Mouse (Mus musculus) myocyte (in vitro differentiated cells): ENCODE results near the gene Prim1. TPM values are rescaled to one million over a fixed set of nuclear protein-coding genes. Genes with fewer than 3 reads are reported as not detected.

Experiments
- H3K27me3 ChIP-seq: one replicate; pipeline ENCODE4 v1.6.1; 2011; ENCODE audit not compliant: control insufficient read depth, insufficient read depth, insufficient read length
- H3K36me3 ChIP-seq: one replicate; pipeline ENCODE4 v1.6.1; 2011; ENCODE audit not compliant: control insufficient read depth, insufficient read depth
- H3K4me2 ChIP-seq: one replicate; pipeline ENCODE4 v1.6.1; 2011; ENCODE audit warnings: low read depth, control low read depth
- H3K4me3 ChIP-seq: one replicate; pipeline ENCODE4 v1.5.1; 2011; ENCODE audit warnings: mild to moderate bottlenecking, control low read depth, moderate library complexity
- H3K79me2 ChIP-seq: one replicate; pipeline ENCODE4 v1.6.1; 2011; ENCODE audit not compliant: control insufficient read depth, insufficient read depth
- H3ac ChIP-seq: one replicate; pipeline ENCODE4 v1.6.1; 2011; ENCODE audit not compliant: control insufficient read depth, insufficient read length
- CEBPB ChIP-seq: IDR thresholded peaks from 2 replicates; pipeline ENCODE4 v1.6.1; 2011; ENCODE audit warnings: mild to moderate bottlenecking, moderate library complexity; ENCODE audit not compliant: poor library complexity, insufficient read depth, severe bottlenecking
- E2F4 ChIP-seq: IDR thresholded peaks from one replicate; pipeline ENCODE4 v1.6.1; 2011; ENCODE audit warnings: mild to moderate bottlenecking, control low read depth, moderate library complexity; ENCODE audit not compliant: insufficient read depth
- MAX ChIP-seq: IDR thresholded peaks from one replicate; pipeline ENCODE4 v1.6.1; 2011; ENCODE audit warnings: low read depth, mild to moderate bottlenecking, control low read depth
- MYOD1 ChIP-seq, 3 experiments: IDR thresholded peaks; one replicate each; pipeline ENCODE4 v1.6.1; 2011; ENCODE audit warnings: control low read depth in 2 of 3, low read depth in 2 of 3, mild to moderate bottlenecking in 2 of 3, moderate library complexity in 1 of 3; ENCODE audit not compliant: insufficient read length in 2 of 3, control insufficient read depth in 1 of 3
- MYOG ChIP-seq, 3 experiments: IDR thresholded peaks; one replicate each; pipeline ENCODE4 v1.6.1; 2011; ENCODE audit warnings: control low read depth in 2 of 3, low read depth in 2 of 3, mild to moderate bottlenecking in 2 of 3; ENCODE audit not compliant: insufficient read length in 2 of 3, control insufficient read depth in 1 of 3, insufficient read depth in 1 of 3
- POLR2A ChIP-seq: IDR thresholded peaks from one replicate; pipeline ENCODE4 v1.6.1; 2011; ENCODE audit warnings: low read depth, mild to moderate bottlenecking, control low read depth, moderate library complexity; ENCODE audit not compliant: insufficient read length
- POLR2AphosphoS2 ChIP-seq: IDR thresholded peaks from one replicate; pipeline ENCODE4 v1.6.1; 2011; ENCODE audit warnings: low read depth, control low read depth; ENCODE audit not compliant: insufficient read length
- REST ChIP-seq: IDR thresholded peaks from one replicate; pipeline ENCODE4 v1.6.1; 2011; ENCODE audit warnings: mild to moderate bottlenecking, control low read depth, moderate library complexity; ENCODE audit not compliant: insufficient read depth, insufficient read length
- SRF ChIP-seq: IDR thresholded peaks from one replicate; pipeline ENCODE4 v1.6.1; 2011; ENCODE audit warnings: low read depth; ENCODE audit not compliant: control insufficient read depth, insufficient read length
- TCF12 ChIP-seq: IDR thresholded peaks from one replicate; pipeline ENCODE4 v1.6.1; 2011; ENCODE audit warnings: mild to moderate bottlenecking, control low read depth; ENCODE audit not compliant: poor library complexity, insufficient read depth, severe bottlenecking
- TCF3 ChIP-seq: IDR thresholded peaks from one replicate; pipeline ENCODE4 v1.6.1; 2011; ENCODE audit warnings: low read depth, control low read depth; ENCODE audit not compliant: insufficient read length
- USF1 ChIP-seq: IDR thresholded peaks from one replicate; pipeline ENCODE4 v1.6.1; 2011; ENCODE audit warnings: low read depth, mild to moderate bottlenecking, control low read depth, moderate library complexity
- polyA plus RNA-seq: library from polyadenylated mRNA; unstranded; fragments of >200 nt; fragmentation: generic; extraction: Trizol; gene quantifications from one replicate; pipeline ENCODE4 v1.2.1, GENCODE M21; 2012; ENCODE audit warnings: missing spikeins

The Prim1 gene
- 9.1 TPM for polyA plus RNA-seq

DNA sequence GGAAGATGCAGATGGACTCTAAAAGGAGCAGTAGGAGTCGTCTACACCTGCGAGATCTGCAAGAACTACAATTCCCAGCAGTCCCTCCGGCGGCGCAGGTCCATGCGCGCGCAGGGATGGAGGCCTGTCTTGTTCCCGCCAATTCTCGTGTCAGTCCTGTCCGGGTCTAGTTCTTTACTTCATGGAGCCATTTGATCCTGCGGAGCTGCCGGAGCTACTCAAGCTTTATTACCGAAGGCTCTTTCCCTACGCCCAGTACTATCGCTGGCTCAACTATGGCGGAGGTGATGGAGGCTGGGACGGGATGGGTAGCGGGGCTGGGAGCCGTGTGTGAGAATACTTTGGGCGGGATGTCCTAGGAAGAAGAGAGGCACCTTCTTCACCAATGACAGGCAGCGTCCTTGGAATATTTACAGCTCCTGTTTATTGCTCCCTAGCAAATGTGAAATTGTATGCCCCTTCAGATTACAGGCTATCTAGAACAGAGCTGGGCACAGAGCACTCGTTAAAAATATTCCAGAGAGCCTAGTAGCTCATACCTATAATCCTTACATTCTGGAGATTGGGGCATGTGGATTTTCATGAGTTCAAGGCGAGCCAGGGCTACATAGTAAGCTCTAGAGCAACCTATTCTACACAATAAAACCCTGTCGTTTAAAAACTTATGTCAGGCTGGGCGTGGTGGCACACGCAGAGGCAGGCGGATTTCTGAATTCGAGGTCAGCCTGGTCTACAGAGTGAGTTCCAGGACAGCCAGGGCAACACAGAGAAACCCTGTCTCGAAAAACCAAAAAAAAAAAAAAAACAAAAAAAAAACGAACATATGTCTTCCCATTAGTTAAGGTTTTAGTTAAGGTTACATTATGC, at the start of gene Prim1:
Prim1 (plus strand) TSS at position 101 of the 867 bp plus-strand sequence.
- peaks cover 5% of the 10 kb centered on the region for H3K79me2 ChIP-seq
- peak within 1 kb of the TSS; percentile 33 for H3K4me3 ChIP-seq
- H3K36me3 ChIP-seq: no peaks in the 10 kb centered on the region
- TF ChIP-seq TCF3: no peak
- peak; percentile 24 for TF ChIP-seq SRF
- TF ChIP-seq REST: no peak
- TF ChIP-seq POLR2A: peak; percentile 40
- TF ChIP-seq MYOG (IDR thresholded peaks at IDR 0.05; ENCODE audit: control insufficient read depth in 1 of 3, insufficient read depth in 1 of 3, insufficient read length in 2 of 3, low read depth in 2 of 3): no peak
- TF ChIP-seq E2F4: peak; percentile 66
- peak within 1 kb of the TSS; percentile 81 for H3K4me2 ChIP-seq
- H3ac ChIP-seq: no peak within 1 kb of the TSS
- no peaks in the 10 kb centered on the region for H3K27me3 ChIP-seq

DNA sequence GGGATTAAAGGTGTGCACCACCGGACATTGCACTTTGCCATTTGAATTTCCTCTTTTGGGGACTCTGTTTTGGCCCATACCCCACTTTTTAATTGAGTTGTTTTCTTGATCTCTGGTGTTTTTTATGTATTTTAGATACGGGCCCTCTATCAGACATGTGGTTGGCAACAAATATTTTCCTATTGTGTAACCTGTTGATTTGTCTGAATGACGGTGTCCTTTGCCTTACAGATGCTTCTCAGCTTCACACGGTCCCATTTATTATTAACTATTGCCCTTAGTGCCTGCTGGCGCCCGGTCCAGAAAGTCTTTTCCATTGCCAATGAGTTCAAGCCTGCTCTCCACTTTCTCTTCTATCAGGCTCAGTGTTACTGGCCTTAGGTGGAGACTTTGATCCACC, 48.5 kb upstream of the Prim1 start:
- Histone ChIP-seq H3K36me3 (no peaks in the 10 kb centered on the region), H3K4me3 (no peak overlapping the region), H3K79me2 (no peaks in the 10 kb centered on the region), H3ac (no peak overlapping the region), H3K27me3 (no peaks in the 10 kb centered on the region), H3K4me2 (no peak overlapping the region)
- TF ChIP-seq USF1 (no peak), E2F4 (no peak), TCF12 (no peak), POLR2AphosphoS2 (no peak), MAX (no peak), TCF3 (no peak), POLR2A (no peak), MYOG (IDR thresholded peaks at IDR 0.05; ENCODE audit: control insufficient read depth in 1 of 3, insufficient read depth in 1 of 3, insufficient read length in 2 of 3, low read depth in 2 of 3) (no peak), SRF (no peak), REST (no peak)

DNA sequence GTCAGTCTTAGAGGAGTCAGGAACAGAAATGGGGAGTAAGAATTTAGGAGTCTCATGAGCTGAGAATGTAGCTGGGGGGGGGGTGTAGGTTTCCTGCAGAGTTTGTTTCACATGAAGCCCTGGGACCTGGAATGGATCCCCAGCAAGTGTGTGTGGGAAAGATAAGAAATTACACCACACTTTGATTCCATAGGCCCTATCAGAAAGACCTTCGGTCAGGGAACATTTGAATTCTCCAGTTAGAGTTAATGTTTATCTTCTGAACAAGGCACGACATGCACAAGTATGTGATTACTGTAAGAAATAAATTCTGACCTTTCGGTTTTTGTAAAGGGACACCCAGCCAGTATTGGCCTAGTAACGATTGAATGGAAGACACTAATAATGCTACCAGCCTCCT, 45.1 kb upstream of the Prim1 start:
- H3ac ChIP-seq: no peak overlapping the region
- H3K36me3 ChIP-seq: no peaks in the 10 kb centered on the region
- no peaks in the 10 kb centered on the region for H3K27me3 ChIP-seq
- no peak overlapping the region for H3K4me3 ChIP-seq
- H3K79me2 ChIP-seq: no peaks in the 10 kb centered on the region
- H3K4me2 ChIP-seq: no peak overlapping the region
- TF ChIP-seq USF1 (no peak), MAX (no peak), POLR2A (no peak)

DNA sequence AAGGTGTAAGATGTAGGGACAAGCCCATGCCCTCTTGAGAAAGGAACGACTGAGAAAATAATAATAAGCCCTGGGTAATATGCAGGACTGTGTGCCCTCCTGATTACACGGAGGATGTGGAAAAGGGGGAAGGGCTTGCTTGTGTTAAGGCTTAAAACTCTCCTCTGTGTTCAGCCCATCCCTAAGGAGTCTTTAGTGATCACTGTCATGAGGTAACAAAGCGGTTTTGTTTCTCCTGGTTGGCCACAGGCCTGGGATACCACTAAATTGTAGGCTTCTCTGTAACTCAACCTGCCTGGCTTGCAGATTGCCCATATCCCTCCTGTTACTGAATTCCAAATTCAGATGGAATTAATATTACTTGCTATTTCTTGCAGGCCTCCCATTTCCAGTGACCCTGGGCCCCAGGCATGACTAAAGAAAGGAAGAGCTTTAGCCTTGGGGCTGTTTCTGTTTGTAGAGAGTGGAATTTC, 44.6 kb upstream of the Prim1 start:
- H3K4me2 ChIP-seq: no peak overlapping the region
- no peaks in the 10 kb centered on the region for H3K36me3 ChIP-seq
- no peaks in the 10 kb centered on the region for H3K27me3 ChIP-seq
- TF ChIP-seq REST (no peak), POLR2AphosphoS2 (no peak), E2F4 (no peak), TCF3 (no peak), USF1 (no peak), POLR2A (no peak), CEBPB (no peak), TCF12 (no peak), SRF (no peak), MYOG (IDR thresholded peaks at IDR 0.05; ENCODE audit: control insufficient read depth in 1 of 3, insufficient read depth in 1 of 3, insufficient read length in 2 of 3, low read depth in 2 of 3) (no peak), MAX (no peak), MYOD1 (IDR thresholded peaks at IDR 0.05; ENCODE audit: control insufficient read depth in 1 of 3, insufficient read length in 2 of 3, low read depth in 2 of 3) (no peak)
- H3ac ChIP-seq: no peak overlapping the region
- no peaks in the 10 kb centered on the region for H3K79me2 ChIP-seq
- H3K4me3 ChIP-seq: no peak overlapping the region

DNA sequence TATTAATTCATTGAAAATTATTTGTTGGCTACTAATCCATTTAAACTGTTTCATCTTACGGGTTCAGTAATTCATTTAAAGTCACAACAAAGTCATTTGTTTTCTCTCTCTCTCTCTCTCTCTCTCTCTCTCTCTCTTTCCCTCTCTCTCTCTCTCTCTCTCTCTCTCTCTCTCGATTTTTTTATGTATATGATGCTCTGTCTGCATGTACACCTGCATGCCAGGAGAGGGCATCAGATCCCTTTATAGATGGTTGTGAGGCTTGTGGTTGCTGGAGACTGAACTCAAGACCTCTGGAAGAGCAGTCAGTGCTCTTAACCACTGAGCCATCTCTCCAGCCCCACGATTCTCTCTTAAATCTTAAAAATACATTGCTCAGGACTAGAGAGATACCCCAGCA, 43.8 kb upstream of the Prim1 start:
- no peaks in the 10 kb centered on the region for H3K27me3 ChIP-seq
- H3K79me2 ChIP-seq: no peaks in the 10 kb centered on the region
- no peak for TF ChIP-seq E2F4
- TF ChIP-seq MYOG (IDR thresholded peaks at IDR 0.05; ENCODE audit: control insufficient read depth in 1 of 3, insufficient read depth in 1 of 3, insufficient read length in 2 of 3, low read depth in 2 of 3): no peak
- TF ChIP-seq POLR2A: no peak
- no peak for TF ChIP-seq TCF12
- TF ChIP-seq TCF3: no peak
- no peak overlapping the region for H3K4me3 ChIP-seq
- no peaks in the 10 kb centered on the region for H3K36me3 ChIP-seq
- no peak overlapping the region for H3ac ChIP-seq
- no peak overlapping the region for H3K4me2 ChIP-seq
